Mouse (Mus musculus): Measurements from ENCODE around the gene Olfr736. TPM values are rescaled to one million over a fixed set of nuclear protein-coding genes. Genes with fewer than 3 reads are reported as not detected.

Olfr736 gene
- not detected in 2 replicates for polyA plus RNA-seq (2011; ENCODE audit: insufficient read depth, insufficient read length, low read depth, missing spikeins)

GRCm38 (mm10) chr14:50380863-50381262, at the start of gene Olfr736:
Gene Olfr736 (plus strand): TSS chr14:50381163.
- Histone ChIP-seq H3K4me3 (ENCODE audit: low read depth, low read length) (no peak within 1 kb of the TSS), H3K27me3 (ENCODE audit: control insufficient read depth, insufficient read depth, low read length, poor library complexity, severe bottlenecking) (no peaks in the 10 kb centered on the region), H3K9me3 (replicated peaks; ENCODE audit: control insufficient read depth, insufficient read depth, low read length, poor library complexity, severe bottlenecking) (no peaks in the 10 kb centered on the region), H3K4me1 (ENCODE audit: control insufficient read depth, insufficient read depth, low read length) (no peaks in the 10 kb centered on the region), H3K36me3 (ENCODE audit: control insufficient read depth, insufficient read depth, low read length, poor library complexity, severe bottlenecking) (no peaks in the 10 kb centered on the region), H3K9ac (ENCODE audit: low read depth, poor library complexity, severe bottlenecking) (no peak within 1 kb of the TSS), H3K27ac (ENCODE audit: insufficient read depth, low read length) (no peak within 1 kb of the TSS)
- TF ChIP-seq POLR2A (IDR thresholded peaks at IDR 0.05; ENCODE audit: insufficient read depth, low read length) = no peak
- no peak for TF ChIP-seq EP300 (IDR thresholded peaks at IDR 0.05; ENCODE audit: insufficient read depth, low read depth, low read length)
- no peak for TF ChIP-seq CTCF (IDR thresholded peaks at IDR 0.05; ENCODE audit: low read depth, low read length)

- no peak within 1 kb of the TSS for H3K4me3 ChIP-seq (ENCODE audit: low read depth, low read length)
- no peak for TF ChIP-seq CTCF (IDR thresholded peaks at IDR 0.05; ENCODE audit: low read depth, low read length)
- no peak for TF ChIP-seq EP300 (IDR thresholded peaks at IDR 0.05; ENCODE audit: insufficient read depth, low read depth, low read length)
- no peak for TF ChIP-seq POLR2A (IDR thresholded peaks at IDR 0.05; ENCODE audit: insufficient read depth, low read length)
- no peak within 1 kb of the TSS for H3K27ac ChIP-seq (ENCODE audit: insufficient read depth, low read length)
- H3K9me3 ChIP-seq (replicated peaks; ENCODE audit: control insufficient read depth, insufficient read depth, low read length, poor library complexity, severe bottlenecking) = no peaks in the 10 kb centered on the region
- H3K4me1 ChIP-seq (ENCODE audit: control insufficient read depth, insufficient read depth, low read length) = no peaks in the 10 kb centered on the region
- H3K9ac ChIP-seq (ENCODE audit: low read depth, poor library complexity, severe bottlenecking) = no peak within 1 kb of the TSS
- no peaks in the 10 kb centered on the region for H3K27me3 ChIP-seq (ENCODE audit: control insufficient read depth, insufficient read depth, low read length, poor library complexity, severe bottlenecking)
- H3K36me3 ChIP-seq (ENCODE audit: control insufficient read depth, insufficient read depth, low read length, poor library complexity, severe bottlenecking) = no peaks in the 10 kb centered on the region
Observed at GRCm38 (mm10) chr14:50348796-50349195, 32.2 kb upstream of the Olfr736 start, which contains the start of gene Olfr735. Gene Olfr735 (minus strand): TSS chr14:50348872.

DNA sequence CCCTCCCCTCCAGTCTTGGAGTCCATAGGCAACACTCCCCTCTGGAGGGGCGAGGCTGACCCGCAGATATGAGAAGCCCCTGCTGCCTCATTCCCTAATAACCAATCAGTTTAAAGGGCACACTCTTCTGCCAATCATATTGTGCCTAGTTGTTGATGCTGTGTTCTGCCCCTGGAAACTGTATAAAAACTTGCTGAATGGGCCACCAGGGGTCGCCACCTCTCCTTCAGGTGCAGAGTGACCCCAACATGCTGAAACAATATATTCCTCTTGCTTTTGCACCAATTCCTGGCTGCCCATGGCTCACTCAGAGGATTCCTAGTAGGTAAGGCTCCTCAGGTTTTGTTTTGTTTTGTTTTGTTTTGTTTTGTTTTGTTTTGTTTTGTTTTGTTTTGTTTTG, 28.5 kb upstream of the Olfr736 start:
- no peaks in the 10 kb centered on the region for H3K9me3 ChIP-seq (replicated peaks; ENCODE audit: control insufficient read depth, insufficient read depth, low read length, poor library complexity, severe bottlenecking)
- H3K4me3 ChIP-seq (ENCODE audit: low read depth, low read length) = no peak overlapping the region
- TF ChIP-seq CTCF (IDR thresholded peaks at IDR 0.05; ENCODE audit: low read depth, low read length) = peak; percentile 65
- TF ChIP-seq EP300 (IDR thresholded peaks at IDR 0.05; ENCODE audit: insufficient read depth, low read depth, low read length) = no peak
- H3K36me3 ChIP-seq (ENCODE audit: control insufficient read depth, insufficient read depth, low read length, poor library complexity, severe bottlenecking) = no peaks in the 10 kb centered on the region
- H3K9ac ChIP-seq (ENCODE audit: low read depth, poor library complexity, severe bottlenecking) = no peak overlapping the region
- no peaks in the 10 kb centered on the region for H3K4me1 ChIP-seq (ENCODE audit: control insufficient read depth, insufficient read depth, low read length)
- no peak overlapping the region for H3K27ac ChIP-seq (ENCODE audit: insufficient read depth, low read length)
- no peaks in the 10 kb centered on the region for H3K27me3 ChIP-seq (ENCODE audit: control insufficient read depth, insufficient read depth, low read length, poor library complexity, severe bottlenecking)

DNA sequence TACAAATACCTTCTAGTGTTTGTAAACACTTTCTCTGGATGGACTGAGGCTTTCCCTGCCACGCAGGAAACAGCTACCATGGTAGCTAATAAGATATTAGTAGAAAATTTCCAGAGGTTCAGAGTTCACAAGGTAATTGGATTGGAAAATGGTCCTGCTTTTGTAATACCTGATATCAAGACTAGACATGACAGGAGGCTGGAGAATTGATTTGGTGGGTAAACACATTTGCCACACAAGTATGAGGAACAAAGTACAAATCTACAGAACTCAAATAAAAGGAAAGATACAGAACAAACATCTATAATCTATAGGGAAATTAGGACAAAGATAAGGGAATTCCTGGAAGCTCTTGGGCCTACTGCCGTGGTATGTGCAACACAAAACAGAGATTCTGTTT, 24.2 kb upstream of the Olfr736 start:
- no peak overlapping the region for H3K27ac ChIP-seq (ENCODE audit: insufficient read depth, low read length)
- no peak for TF ChIP-seq CTCF (IDR thresholded peaks at IDR 0.05; ENCODE audit: low read depth, low read length)
- no peak for TF ChIP-seq POLR2A (IDR thresholded peaks at IDR 0.05; ENCODE audit: insufficient read depth, low read length)
- TF ChIP-seq EP300 (IDR thresholded peaks at IDR 0.05; ENCODE audit: insufficient read depth, low read depth, low read length) = no peak
- no peak overlapping the region for H3K9ac ChIP-seq (ENCODE audit: low read depth, poor library complexity, severe bottlenecking)
- H3K9me3 ChIP-seq (replicated peaks; ENCODE audit: control insufficient read depth, insufficient read depth, low read length, poor library complexity, severe bottlenecking) = no peaks in the 10 kb centered on the region
- H3K36me3 ChIP-seq (ENCODE audit: control insufficient read depth, insufficient read depth, low read length, poor library complexity, severe bottlenecking) = no peaks in the 10 kb centered on the region
- no peaks in the 10 kb centered on the region for H3K4me1 ChIP-seq (ENCODE audit: control insufficient read depth, insufficient read depth, low read length)
- no peak overlapping the region for H3K4me3 ChIP-seq (ENCODE audit: low read depth, low read length)
- no peaks in the 10 kb centered on the region for H3K27me3 ChIP-seq (ENCODE audit: control insufficient read depth, insufficient read depth, low read length, poor library complexity, severe bottlenecking)

DNA sequence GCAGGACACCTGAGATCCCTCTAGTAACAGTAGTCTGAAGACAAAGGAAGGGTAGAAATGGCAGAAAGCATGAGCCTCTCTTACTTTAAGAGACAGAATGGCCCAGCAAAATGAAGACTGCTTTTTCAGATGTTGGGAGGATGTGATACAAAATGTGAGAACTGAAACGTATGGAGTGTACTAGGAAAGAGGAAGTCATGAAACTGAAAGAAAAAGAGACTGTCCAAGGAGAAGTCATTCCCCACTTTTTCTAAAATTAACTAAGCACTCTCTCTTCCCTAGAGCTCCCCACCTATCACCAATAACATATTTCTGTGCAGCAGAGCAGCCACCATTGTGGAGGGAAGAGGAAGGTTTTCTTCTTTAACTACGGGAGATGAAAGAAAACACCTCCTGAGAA, 23.4 kb upstream of the Olfr736 start, which contains the start of gene Tlr11:
Tlr11 (plus strand) TSS at position 322 of the 400 bp plus-strand sequence.
- Histone ChIP-seq H3K27ac (ENCODE audit: insufficient read depth, low read length) (no peak within 1 kb of the TSS), H3K36me3 (ENCODE audit: control insufficient read depth, insufficient read depth, low read length, poor library complexity, severe bottlenecking) (no peaks in the 10 kb centered on the region), H3K9me3 (replicated peaks; ENCODE audit: control insufficient read depth, insufficient read depth, low read length, poor library complexity, severe bottlenecking) (no peaks in the 10 kb centered on the region), H3K4me1 (ENCODE audit: control insufficient read depth, insufficient read depth, low read length) (no peaks in the 10 kb centered on the region), H3K4me3 (ENCODE audit: low read depth, low read length) (no peak within 1 kb of the TSS), H3K9ac (ENCODE audit: low read depth, poor library complexity, severe bottlenecking) (no peak within 1 kb of the TSS), H3K27me3 (ENCODE audit: control insufficient read depth, insufficient read depth, low read length, poor library complexity, severe bottlenecking) (no peaks in the 10 kb centered on the region)
- TF ChIP-seq CTCF (IDR thresholded peaks at IDR 0.05; ENCODE audit: low read depth, low read length) (no peak), EP300 (IDR thresholded peaks at IDR 0.05; ENCODE audit: insufficient read depth, low read depth, low read length) (no peak), POLR2A (IDR thresholded peaks at IDR 0.05; ENCODE audit: insufficient read depth, low read length) (no peak)

DNA sequence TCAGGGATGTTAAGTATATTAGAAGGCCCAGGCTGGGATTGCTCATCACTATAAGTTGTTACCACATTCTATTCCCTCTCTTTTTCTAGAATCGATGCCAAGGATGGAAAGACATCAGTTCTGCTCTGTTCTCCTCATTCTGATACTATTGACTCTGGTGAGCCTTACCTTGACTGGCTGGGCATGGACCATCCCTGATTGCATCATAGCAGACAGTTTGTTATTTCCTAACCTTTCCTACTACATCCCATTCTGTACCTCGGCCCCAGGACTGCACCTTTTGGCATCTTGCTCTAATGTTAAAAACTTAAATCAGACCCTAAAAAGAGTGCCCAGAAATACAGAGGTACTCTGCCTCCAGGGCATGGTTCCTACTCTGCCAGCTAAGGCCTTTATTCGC, 20.5 kb upstream of the Olfr736 start:
- no peaks in the 10 kb centered on the region for H3K36me3 ChIP-seq (ENCODE audit: control insufficient read depth, insufficient read depth, low read length, poor library complexity, severe bottlenecking)
- no peaks in the 10 kb centered on the region for H3K9me3 ChIP-seq (replicated peaks; ENCODE audit: control insufficient read depth, insufficient read depth, low read length, poor library complexity, severe bottlenecking)
- no peaks in the 10 kb centered on the region for H3K4me1 ChIP-seq (ENCODE audit: control insufficient read depth, insufficient read depth, low read length)
- H3K9ac ChIP-seq (ENCODE audit: low read depth, poor library complexity, severe bottlenecking) = no peak overlapping the region
- H3K27me3 ChIP-seq (ENCODE audit: control insufficient read depth, insufficient read depth, low read length, poor library complexity, severe bottlenecking) = no peaks in the 10 kb centered on the region
- H3K4me3 ChIP-seq (ENCODE audit: low read depth, low read length) = no peak overlapping the region
- H3K27ac ChIP-seq (ENCODE audit: insufficient read depth, low read length) = no peak overlapping the region
- TF ChIP-seq CTCF (IDR thresholded peaks at IDR 0.05; ENCODE audit: low read depth, low read length) (no peak), EP300 (IDR thresholded peaks at IDR 0.05; ENCODE audit: insufficient read depth, low read depth, low read length) (no peak), POLR2A (IDR thresholded peaks at IDR 0.05; ENCODE audit: insufficient read depth, low read length) (no peak)
